Mouse (Mus musculus) gastrocnemius, adult 2 months (tissue): Measurements from ENCODE around the gene Pou4f2. TPM values are rescaled to one million over a fixed set of nuclear protein-coding genes. Genes with fewer than 3 reads are reported as not detected.

Source experiments
- DNase-seq: peaks from one replicate; pipeline ENCODE4 v3.0.0; 2022
- H3K27ac ChIP-seq: fragments of 200-600 bp; 2 replicates; pipeline ENCODE4 v1.8.1; 2022; ENCODE audit warnings: mild to moderate bottlenecking
- H3K4me3 ChIP-seq: fragments of 200-600 bp; 2 replicates; pipeline ENCODE4 v1.8.1; 2022; ENCODE audit warnings: mild to moderate bottlenecking, moderate library complexity
- CTCF ChIP-seq: fragments of 200-600 bp; IDR thresholded peaks from 2 replicates; pipeline ENCODE4 v1.8.1; 2022; ENCODE audit warnings: antibody characterized with exemption, mild to moderate bottlenecking, moderate library complexity
- intact Hi-C: fragments of 180-260 bp; cut with DNase I; formaldehyde crosslinking; loops from one replicate; pipeline ENCODE4 v1.15.1; 2025
- total RNA-seq, 2 experiments: library from RNA; stranded (reverse); gene quantifications; 2 replicates each; pipeline ENCODE4 v1.2.3; 2021

Gene Pou4f2
- total RNA-seq, 2 experiments from 2014 or later: not detected

- no peak for TF ChIP-seq CTCF
- intact Hi-C loops: no loop called here
- no peak for DNase-seq
- no peak overlapping the region for H3K27ac ChIP-seq
- H3K4me3 ChIP-seq: no peak overlapping the region
These were observed 3.1 kb downstream of the Pou4f2 start for GRCm38 (mm10) chr8:78433318-78433717.

GRCm38 (mm10) chr8:78432451-78432850 is 4.0 kb downstream of the Pou4f2 start:
- DNase-seq: no peak
- Histone ChIP-seq H3K4me3 (no peak overlapping the region), H3K27ac (no peak overlapping the region)
- TF ChIP-seq CTCF: no peak
- intact Hi-C loops: no loop called here

DNA sequence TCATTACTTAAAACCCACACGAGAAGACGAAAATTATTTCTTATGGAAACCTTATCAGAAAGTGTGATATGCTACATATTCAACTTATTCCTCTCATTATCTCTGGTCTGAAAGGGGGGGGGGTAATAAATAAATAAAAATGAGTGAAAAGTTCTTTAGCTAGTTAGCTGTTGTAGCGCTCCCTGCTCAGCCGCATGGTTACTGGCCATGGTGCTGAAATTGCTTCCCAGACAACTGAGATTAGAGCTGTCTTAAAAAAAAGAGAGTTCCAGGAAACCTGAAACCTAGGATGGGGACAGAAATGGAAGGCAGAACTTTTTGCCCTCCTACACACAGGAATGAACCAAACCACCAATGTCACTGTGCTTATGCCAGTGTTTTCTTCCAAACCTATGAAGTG is 5.1 kb downstream of the Pou4f2 start:
- TF ChIP-seq CTCF: no peak
- DNase-seq: no peak
- intact Hi-C loops: no loop called here
- Histone ChIP-seq H3K4me3 (no peak overlapping the region), H3K27ac (no peak overlapping the region)

DNA sequence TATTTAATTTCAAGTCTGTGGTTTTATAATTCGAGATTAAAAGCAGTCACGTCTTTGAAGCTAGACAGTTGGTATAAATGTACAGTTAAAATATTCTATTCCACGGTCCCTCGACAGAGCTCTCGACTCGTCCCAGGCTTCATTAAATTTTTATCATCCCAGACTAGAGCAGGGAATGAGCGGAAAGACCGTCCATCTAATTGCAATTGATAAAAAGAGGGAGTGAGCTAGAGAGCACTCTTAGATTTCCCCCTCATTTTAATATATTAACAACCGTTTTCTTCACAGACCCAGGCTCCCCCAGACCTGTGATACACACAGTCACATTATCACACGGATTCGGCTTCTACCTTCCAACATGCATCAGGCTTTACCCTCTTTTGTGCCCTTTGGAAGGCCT is 8.3 kb downstream of the Pou4f2 start:
- intact Hi-C loops: no loop called here
- no peak overlapping the region for H3K4me3 ChIP-seq
- DNase-seq: no peak

DNA sequence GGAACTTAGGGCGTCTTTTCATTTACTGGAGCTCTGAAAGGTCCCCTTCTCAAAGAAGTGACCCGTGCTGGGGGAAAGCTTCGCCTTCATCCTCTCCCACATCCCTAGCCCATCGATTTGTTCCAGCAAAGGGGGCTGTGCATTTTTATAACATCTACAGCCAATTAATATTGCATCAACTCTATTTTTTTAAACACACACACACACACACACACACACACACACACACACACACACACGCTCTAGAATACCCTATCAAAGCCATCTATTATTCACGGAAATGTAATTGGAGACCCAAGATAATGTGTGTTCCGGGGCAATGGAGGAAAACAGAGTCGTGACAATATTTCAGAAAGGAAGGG is 8.7 kb downstream of the Pou4f2 start:
- H3K27ac ChIP-seq: no peak overlapping the region
- DNase-seq: no peak
- intact Hi-C loops: no loop called here
- H3K4me3 ChIP-seq: no peak overlapping the region
- no peak for TF ChIP-seq CTCF

More for the DNA sequence above, 8.3 kb downstream of the Pou4f2 start:
- no peak overlapping the region for H3K27ac ChIP-seq
- no peak for TF ChIP-seq CTCF

GRCm38 (mm10) chr8:78426875-78427768 is 9.3 kb downstream of the Pou4f2 start:
- TF ChIP-seq CTCF: no peak
- Histone ChIP-seq H3K27ac (no peak overlapping the region), H3K4me3 (no peak overlapping the region)
- intact Hi-C loops: no loop called here
- no peak for DNase-seq

DNA sequence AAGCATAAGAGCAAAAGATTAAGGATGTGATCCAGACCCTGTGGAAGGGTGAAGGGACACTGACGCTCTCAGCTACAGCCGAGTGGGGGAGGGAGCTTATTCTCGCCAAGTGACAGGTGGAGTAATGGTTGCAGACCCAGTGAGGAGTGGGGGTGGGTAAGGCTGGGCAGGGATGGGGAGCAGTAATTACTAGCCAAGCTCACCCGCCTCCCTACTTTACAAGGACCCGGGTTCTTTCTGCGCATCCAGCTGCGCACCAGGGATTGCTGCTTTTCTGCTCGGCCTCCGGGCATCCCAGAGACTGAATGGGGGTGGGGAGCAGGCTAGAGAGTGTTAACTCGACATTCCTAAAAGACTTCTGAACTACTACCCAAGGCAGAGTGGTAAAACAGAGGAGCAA is 10.0 kb downstream of the Pou4f2 start:
- intact Hi-C loops: no loop called here
- Histone ChIP-seq H3K4me3 (no peak overlapping the region), H3K27ac (no peak overlapping the region)
- no peak for TF ChIP-seq CTCF
- no peak for DNase-seq

DNA sequence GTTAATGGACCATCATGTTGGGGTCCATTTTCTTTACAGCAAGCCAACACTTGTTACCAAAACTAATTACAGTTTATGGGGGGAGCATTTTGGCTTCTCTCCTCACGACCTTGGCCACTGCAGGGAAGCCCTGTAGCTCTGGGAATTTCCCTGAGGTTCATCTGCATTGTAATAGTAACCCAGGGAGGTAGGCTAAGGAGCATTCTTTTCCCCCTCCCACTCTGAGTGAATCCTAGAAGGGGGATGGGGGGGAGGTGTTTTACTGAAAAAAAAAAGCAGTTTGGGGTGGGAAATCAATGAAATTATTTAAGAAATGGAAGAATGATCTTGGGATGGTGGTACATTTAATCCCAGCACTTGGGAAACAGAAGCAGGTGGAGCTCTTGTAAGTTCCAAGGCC is 12.5 kb downstream of the Pou4f2 start:
- no peak for DNase-seq
- TF ChIP-seq CTCF: no peak
- Histone ChIP-seq H3K27ac (no peak overlapping the region), H3K4me3 (no peak overlapping the region)
- intact Hi-C loops: no loop called here

DNA sequence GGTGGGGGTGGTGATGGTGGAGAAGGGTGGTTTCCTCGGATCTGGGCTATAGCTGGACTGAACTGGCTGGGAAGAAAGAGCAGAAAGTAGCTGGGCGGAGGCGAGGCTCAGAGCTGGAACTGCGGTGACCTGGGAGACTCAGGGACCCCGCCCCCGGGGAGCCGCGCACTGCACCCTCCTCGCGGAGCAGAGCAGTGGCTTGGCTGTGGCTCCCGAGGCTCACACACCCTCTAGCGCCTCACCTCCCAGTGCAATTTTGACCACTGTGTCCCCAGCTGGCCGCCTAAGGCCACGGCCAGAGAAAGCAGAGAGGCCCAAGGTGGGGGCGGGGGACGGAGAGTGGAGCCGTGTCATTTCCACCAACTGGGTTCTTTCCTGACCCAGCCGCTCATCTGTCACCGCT is 16.3 kb downstream of the Pou4f2 start:
- H3K27ac ChIP-seq: no peak overlapping the region
- peak; percentile 39 for DNase-seq
- peak overlapping the region; percentile 50 for H3K4me3 ChIP-seq
- intact Hi-C loops: no loop called here
- no peak for TF ChIP-seq CTCF

DNA sequence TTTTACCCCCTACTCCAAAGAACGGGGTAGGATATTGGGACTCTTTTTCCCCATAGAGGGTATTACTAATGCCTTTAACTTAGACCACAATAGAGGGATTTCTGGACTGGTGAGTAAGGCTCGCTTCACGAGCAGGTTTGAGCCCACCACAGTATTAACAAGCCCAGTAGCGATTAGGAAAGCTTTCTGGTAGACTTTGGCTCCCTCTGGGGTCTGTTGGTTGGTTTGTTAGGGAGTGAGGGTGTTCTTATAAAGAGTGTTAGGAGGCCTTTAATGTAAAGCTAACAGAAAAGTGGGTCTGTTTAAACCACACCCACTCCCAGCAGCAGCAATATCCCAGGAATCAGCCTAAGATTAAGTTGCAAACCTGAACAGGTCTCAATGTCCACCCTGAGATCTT is 17.2 kb downstream of the Pou4f2 start:
- intact Hi-C loops: no loop called here
- Histone ChIP-seq H3K27ac (no peak overlapping the region), H3K4me3 (no peak overlapping the region)
- TF ChIP-seq CTCF: no peak
- DNase-seq: no peak

- DNase-seq: no peak
- no peak for TF ChIP-seq CTCF
- intact Hi-C loops: no loop called here
- H3K27ac ChIP-seq: no peak overlapping the region
- H3K4me3 ChIP-seq: no peak overlapping the region
These were observed 45.7 kb downstream of the Pou4f2 start for GRCm38 (mm10) chr8:78390756-78391155.

Other genes with a start within 250 kb of the Pou4f2 start
- gene Ttc29, start 223.3 kb downstream of the Pou4f2 start, total RNA-seq: not detected
- gene Rbmxl1, start 72.3 kb upstream of the Pou4f2 start, total RNA-seq: 10 to 100 TPM; 12.3 to 13.1 TPM
- 1 to 10 TPM; 6.7 to 6.9 TPM for gene Slc10a7, start 72.7 kb upstream of the Pou4f2 start, total RNA-seq